Mouse (Mus musculus) urinary bladder, postnatal 10 days (tissue): ENCODE results near the gene Prune1.

Source experiments
- DNase-seq: peaks from one replicate; pipeline ENCODE4 v3.0.0; 2022; ENCODE audit warnings: low spot score

The Prune1 gene

GRCm38 (mm10) chr3:95306244-95306643, 24.4 kb upstream of the Prune1 start:
- no peak for DNase-seq

DNA sequence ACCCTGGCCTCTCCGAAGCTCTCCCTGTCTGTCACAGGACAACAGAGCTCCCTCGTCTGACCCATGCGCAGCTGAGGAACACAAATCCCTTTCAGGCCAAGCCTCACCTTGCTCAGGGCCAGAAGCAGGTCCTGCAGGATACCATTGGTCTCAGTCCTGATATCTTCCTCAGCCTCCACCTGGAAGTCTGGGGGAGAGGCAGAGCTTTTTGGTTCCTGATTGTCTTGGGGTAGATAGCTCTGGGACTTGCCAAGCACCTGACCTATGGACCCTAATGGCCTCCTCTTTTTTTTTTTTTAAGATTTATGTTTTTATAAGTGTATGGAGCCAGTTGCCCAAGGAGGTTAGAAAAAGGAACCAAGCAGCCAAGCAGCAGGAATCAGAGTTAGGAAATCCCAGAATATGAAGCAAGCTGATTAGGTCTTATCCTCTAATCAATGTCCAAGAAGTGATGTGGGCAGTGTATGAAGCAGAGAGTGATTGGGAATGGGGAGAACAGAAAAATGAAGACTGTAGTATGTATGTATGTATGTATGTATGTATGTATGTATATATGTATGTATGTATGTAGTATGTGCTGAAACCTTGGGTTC, 19.4 kb upstream of the Prune1 start:
- no peak for DNase-seq

GRCm38 (mm10) chr3:95298018-95298417, 16.1 kb upstream of the Prune1 start:
- DNase-seq = no peak

DNA sequence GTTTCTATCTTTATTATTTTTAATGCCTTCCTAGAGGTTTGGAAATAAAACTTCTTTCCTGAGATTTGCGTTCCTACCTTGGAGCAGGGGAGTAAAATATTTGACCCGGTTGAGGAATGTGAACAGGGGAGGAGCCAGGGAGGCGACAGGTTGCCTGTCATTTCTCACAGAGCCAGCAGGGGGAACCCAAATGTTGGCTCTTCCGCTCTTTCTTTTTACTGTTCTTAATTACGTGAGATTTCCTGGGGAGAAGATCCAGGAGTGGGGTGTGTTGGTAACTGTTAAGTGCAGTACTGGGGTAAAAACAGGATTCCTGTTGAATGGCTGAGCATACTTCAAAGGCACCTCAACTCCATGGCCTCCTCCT, 14.2 kb upstream of the Prune1 start:
- DNase-seq = no peak

- no peak for DNase-seq
These were observed 13.6 kb upstream of the Prune1 start for GRCm38 (mm10) chr3:95295321-95296102.

- no peak for DNase-seq
These were observed 12.8 kb upstream of the Prune1 start for GRCm38 (mm10) chr3:95294718-95295117.

DNA sequence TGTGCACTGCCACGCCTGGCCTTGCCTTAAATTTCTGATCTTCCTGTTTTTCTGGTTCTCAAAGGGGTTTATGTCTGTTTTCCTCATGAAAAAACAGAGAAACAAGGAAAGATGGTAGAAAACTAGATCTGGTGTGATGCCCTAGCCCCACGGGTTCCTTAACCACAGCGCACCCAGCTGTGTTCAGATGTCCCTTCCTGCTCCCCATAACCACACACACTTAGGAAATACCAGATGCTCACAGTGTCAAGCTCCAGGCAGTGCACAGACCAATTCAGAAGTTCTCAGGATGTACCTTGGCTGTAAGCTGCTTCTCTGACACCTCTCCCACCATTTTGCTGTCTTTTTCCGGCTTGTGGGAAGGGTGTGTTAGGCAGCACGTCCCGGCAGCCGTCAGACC, 12.4 kb upstream of the Prune1 start:
- no peak for DNase-seq

DNA sequence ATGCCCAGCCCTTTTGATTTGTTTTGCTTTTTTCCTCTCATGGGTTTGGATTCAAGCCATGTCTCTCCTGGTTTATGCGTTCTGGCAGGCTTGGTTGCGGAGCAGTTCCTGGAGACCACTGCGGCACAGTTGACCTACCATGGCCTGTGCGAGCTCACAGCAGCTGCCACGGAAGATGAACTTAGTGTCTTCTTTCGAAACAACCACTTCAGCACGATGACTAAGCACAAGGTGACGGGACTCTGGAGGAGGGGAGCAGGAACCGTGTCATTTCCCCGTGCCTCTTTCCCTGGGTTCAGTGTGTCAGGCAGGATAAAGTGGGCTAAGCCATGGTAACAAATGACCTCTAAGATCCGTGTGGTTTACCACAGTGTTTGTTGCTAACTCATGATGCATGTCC, 11.7 kb upstream of the Prune1 start:
- DNase-seq = no peak

- no peak for DNase-seq
These were observed 11.0 kb upstream of the Prune1 start for GRCm38 (mm10) chr3:95292899-95293298.

- DNase-seq = no peak
These were observed 9.2 kb upstream of the Prune1 start for GRCm38 (mm10) chr3:95291041-95291440.

GRCm38 (mm10) chr3:95290156-95290555, 8.3 kb upstream of the Prune1 start:
- DNase-seq = no peak

DNA sequence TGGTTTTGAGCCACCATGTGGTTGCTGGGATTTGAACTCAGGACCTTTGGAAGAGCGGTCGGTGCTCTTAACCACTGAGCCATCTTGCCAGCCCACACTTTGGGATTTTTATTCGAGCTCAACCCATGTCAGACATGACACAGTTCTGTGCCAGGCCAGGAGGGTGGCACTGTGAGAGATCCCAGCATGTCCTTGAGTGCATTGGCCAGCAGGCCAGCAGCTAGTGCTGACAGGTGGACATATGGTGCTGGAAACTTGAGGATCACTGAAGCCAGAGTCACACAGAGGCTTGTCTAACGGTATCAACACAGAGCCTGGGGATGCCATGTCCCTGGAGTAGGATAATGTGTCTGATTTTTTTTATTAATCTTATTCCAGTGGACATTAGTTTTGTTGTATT, 7.5 kb upstream of the Prune1 start:
- DNase-seq = no peak

DNA sequence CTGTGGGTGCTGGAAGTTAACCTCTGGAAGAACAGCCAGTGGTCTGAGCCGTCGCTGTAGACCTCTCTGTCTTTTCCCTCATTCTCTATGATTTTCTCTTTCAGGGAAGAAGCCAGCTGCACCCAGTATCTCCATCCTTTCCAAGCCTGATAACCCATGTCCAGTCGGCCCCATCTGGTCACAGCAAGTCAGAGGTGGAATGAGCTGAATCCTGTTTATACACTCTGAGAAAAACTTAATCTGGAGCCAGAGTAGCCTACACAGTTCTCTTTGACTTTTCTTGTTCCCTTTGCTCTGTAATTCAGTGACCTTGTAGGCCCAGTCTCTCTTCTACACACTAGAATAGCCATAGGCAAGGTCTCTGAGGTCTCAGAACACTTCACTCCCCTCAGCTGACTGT, 5.7 kb upstream of the Prune1 start:
- no peak for DNase-seq

DNA sequence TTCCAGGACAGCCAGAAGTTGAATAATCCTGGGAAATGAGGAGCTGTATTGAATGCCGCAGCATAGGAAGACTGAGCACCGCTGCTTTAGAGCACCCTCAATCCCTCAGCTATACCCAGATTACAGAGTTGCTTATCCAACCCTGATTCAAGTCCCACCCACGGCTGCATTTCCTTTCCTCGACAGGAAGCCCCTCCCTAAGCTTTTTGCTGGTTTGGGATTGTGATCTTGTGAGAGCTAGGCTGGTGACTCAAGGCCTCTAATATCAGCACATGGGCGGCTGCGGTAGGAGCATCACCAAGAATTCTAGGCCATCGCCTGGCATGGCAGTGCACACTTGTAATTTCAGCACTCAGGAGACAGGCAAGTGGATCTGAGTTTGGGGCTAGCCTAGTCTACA, 4.6 kb upstream of the Prune1 start:
- no peak for DNase-seq

DNA sequence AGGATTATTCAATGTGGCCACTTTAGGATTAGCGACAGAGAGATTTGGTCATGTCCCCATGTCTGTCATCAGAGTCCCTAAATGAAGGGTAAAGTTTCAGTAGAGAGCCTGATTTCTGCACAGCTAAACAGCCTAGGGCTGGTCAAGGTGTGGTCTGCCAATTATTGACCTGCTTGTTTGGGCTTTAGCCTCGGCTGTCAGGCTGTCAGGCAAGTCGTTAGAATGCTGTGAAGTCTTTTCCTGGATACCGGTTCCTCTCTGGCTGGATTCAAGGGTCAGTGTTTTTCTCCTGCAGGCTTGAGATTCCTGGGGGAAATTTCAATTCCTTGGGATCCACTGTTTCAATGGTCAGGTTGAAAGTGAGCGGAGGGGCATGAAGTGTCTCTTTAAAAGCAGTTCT, 4.1 kb upstream of the Prune1 start:
- no peak for DNase-seq

DNA sequence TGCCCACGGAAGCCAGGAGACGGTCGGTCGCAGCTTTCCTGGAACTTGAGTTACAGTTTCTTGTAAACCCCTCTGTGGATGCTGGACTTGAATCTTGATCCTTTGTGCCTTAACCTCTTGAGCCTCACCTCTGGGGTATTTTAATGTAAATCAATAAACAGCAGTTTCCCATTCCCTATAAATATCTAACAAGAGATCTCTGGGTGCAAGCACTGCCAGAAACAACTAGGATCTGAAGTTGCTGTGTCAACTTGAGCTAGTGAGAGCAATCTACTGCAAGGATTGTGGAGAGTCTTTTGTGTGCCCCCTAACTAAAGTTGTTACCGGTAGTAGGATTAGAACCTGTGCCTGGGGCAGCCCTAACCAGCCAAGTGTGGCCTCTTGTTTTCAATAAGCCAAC, 3.5 kb upstream of the Prune1 start:
- DNase-seq = no peak

DNA sequence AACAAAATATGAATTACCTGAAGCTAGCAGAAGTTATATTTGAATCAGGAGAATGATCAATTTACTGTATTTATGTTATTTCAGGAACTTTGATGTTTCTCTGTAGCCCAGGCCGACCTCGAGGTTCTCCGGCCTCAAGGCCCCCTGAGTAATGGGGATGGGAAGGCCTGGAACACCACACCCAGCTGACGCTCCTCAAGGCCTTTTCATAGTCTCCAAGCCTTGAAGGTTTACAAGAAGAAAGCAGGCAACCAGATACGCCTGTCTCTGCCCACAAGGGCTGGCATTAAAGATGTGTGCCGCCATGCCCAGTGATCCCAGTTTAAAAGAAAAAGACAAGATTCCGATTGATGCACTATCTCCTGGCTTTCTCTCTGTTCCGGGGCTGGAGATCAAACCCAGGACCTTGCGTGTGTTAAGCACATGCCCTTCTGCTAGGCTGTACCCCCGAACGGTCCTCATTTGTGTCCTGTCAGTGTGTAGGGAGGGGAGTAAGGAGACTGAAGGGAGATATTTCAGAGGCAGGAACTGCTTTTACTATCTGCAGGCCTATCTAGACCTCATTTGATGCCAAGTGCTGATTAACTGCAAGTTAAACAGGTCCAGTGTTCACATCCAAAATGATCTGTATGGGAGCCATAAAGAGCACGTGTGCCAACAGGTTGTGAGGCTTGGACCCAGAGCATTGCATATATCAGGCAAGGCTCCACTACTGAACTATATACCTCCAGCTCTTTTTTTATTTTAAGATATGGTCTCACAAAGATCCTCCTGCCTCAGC, 2.8 kb upstream of the Prune1 start:
- no peak for DNase-seq

GRCm38 (mm10) chr3:95284062-95284461, 2.2 kb upstream of the Prune1 start:
- DNase-seq = no peak

DNA sequence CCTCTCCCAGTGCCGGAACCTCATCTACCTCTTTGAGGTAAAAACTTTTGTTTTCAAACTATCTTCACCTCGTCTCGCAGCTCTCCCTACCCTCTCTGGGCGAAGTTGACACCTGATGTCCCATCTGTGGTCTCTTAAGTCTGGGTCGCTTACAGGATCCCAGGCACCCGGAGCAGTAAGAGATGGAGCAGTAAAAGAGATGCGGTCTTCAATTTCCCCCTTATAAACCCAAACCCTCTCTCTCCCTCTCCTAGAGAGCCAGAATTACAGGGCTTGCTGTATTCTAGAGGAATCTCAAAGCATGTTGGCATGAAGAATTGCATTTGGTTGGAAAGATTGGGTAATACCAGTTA, 1.7 kb upstream of the Prune1 start:
- no peak for DNase-seq

- DNase-seq = peak; percentile 43
These were observed 1.2 kb upstream of the Prune1 start for GRCm38 (mm10) chr3:95282865-95283588.

- DNase-seq = no peak
These were observed 547 bp upstream of the Prune1 start for GRCm38 (mm10) chr3:95282381-95282864.

DNA sequence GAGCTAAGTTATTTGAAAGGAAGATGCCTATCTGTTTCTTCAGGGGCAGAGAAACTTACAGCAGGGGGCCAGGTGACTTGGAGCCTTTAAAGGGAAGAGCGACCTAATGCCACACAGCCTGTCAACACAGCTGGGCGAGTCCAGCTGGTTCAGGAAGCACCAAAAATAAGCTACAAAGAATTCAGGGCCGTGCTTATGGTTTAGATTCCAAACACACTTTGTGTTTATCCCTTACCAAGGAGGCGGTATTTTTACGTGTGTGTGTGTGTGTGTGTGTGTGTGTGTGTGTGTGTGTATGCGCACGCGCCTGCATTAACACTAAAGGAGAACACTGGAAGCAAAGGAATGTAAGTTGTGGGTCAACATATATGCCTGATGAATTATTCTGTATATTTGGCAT, 1.1 kb downstream of the Prune1 start:
- no peak for DNase-seq

DNA sequence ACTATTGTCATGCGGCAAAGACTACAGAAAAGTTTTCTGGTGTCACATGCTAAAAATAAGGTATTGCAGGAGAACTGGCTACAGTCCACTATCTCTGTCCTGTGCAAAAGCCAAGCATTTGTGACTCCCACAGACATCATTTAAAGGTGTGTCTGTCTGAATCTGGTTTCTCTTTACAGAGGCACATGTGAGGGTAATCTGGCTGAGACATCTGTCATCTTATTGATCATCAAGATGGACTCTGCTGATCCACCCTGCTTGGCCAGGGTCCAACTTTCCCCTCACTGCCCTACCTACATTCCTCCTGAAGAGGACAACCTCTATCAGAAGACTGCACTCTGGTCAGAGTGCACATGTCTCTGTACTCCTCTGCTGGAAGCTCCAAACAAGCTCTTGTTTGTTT, 4.7 kb downstream of the Prune1 start:
- no peak for DNase-seq
